Mouse (Mus musculus) erythroblast, embryonic 14.5 days (primary cell): ENCODE results near the gene Dennd5b. TPM values are rescaled to one million over a fixed set of nuclear protein-coding genes. Genes with fewer than 3 reads are reported as not detected.
A peak's percentile ranks its signal among the peaks of the same experiment; 100 is the strongest.
"Not testable (repeated sequence)": the region's sequence is repeated elsewhere in the genome, so short reads cannot be mapped to it uniquely, and the experiment has no call there.

Experiments
- H3K27me3 ChIP-seq: 2 replicates; pipeline ENCODE4 v1.6.1; 2012; ENCODE audit warnings: inconsistent platforms; ENCODE audit not compliant: control insufficient read depth
- H3K36me3 ChIP-seq: 2 replicates; pipeline ENCODE4 v1.6.1; 2012; ENCODE audit warnings: mild to moderate bottlenecking, inconsistent platforms; ENCODE audit not compliant: control insufficient read depth
- H3K4me1 ChIP-seq: 2 replicates; pipeline ENCODE4 v1.6.1; 2012; ENCODE audit warnings: inconsistent platforms; ENCODE audit not compliant: control insufficient read depth
- H3K4me3 ChIP-seq: replicated peaks from 2 replicates; pipeline ENCODE3; 2012; ENCODE audit warnings: moderate library complexity, mild to moderate bottlenecking, inconsistent platforms
- H3K9me3 ChIP-seq: 2 replicates; pipeline ENCODE4 v1.6.1; 2012; ENCODE audit warnings: low read length, inconsistent platforms, mixed read lengths; ENCODE audit not compliant: control insufficient read depth
- GATA1 ChIP-seq: IDR thresholded peaks from 2 replicates; pipeline ENCODE4 v1.6.1; 2012; ENCODE audit warnings: low read length, inconsistent platforms, mixed read lengths
- TAL1 ChIP-seq: IDR thresholded peaks from 3 replicates; pipeline ENCODE4 v1.6.1; 2012; ENCODE audit warnings: low read length, inconsistent platforms, mixed read lengths
- polyA plus RNA-seq: library from polyadenylated mRNA; stranded (reverse); fragments of >175 nt; gene quantifications from 2 replicates; pipeline ENCODE4 v1.2.3, GENCODE M21; 2012

Dennd5b gene
- polyA plus RNA-seq, 1 experiment: 0.01 TPM

- no peak for TF ChIP-seq GATA1
- no peak for TF ChIP-seq TAL1
- Histone ChIP-seq H3K27me3 (no peaks in the 10 kb centered on the region), H3K4me1 (peaks cover 40% of the 10 kb centered on the region), H3K9me3 (no peaks in the 10 kb centered on the region), H3K4me3 (peak within 1 kb of the TSS; percentile 86), H3K36me3 (no peaks in the 10 kb centered on the region; the same call in none of the 2 replicates)
Observed at GRCm38 (mm10) chr6:148946409-148946742, 155.1 kb downstream of the Dennd5b start, which contains the start of gene Sinhcaf. Gene Sinhcaf, minus strand, starts transcription at chr6:148946467.

- H3K4me1 ChIP-seq: peaks cover 40% of the 10 kb centered on the region
- H3K9me3 ChIP-seq: no peaks in the 10 kb centered on the region
- no peaks in the 10 kb centered on the region for H3K27me3 ChIP-seq
- TF ChIP-seq GATA1 (no peak), TAL1 (no peak)
- H3K36me3 ChIP-seq: no peaks in the 10 kb centered on the region; the same call in none of the 2 replicates
- peak overlapping the region; percentile 86 for H3K4me3 ChIP-seq
Observed at GRCm38 (mm10) chr6:148945509-148946408, 155.7 kb downstream of the Dennd5b start.

GRCm38 (mm10) chr6:148944767-148945508, 156.5 kb downstream of the Dennd5b start:
- peak overlapping the region; percentile 86 for H3K4me3 ChIP-seq
- H3K4me1 ChIP-seq: peaks cover 40% of the 10 kb centered on the region
- H3K36me3 ChIP-seq: no peaks in the 10 kb centered on the region; the same call in none of the 2 replicates
- no peak for TF ChIP-seq GATA1
- no peak for TF ChIP-seq TAL1
- H3K9me3 ChIP-seq: no peaks in the 10 kb centered on the region
- no peaks in the 10 kb centered on the region for H3K27me3 ChIP-seq

- TF ChIP-seq GATA1 (no peak), TAL1 (no peak)
- Histone ChIP-seq H3K4me1 (peaks cover 40% of the 10 kb centered on the region), H3K27me3 (no peaks in the 10 kb centered on the region), H3K36me3 (no peaks in the 10 kb centered on the region; the same call in none of the 2 replicates), H3K4me3 (peak overlapping the region; percentile 86), H3K9me3 (no peaks in the 10 kb centered on the region)
Observed at GRCm38 (mm10) chr6:148944344-148944766, 157.1 kb downstream of the Dennd5b start.

GRCm38 (mm10) chr6:148943695-148944094, 157.8 kb downstream of the Dennd5b start:
- TF ChIP-seq TAL1 (no peak), GATA1 (no peak)
- no peaks in the 10 kb centered on the region for H3K9me3 ChIP-seq
- H3K4me3 ChIP-seq: peak overlapping the region; percentile 86
- H3K27me3 ChIP-seq: no peaks in the 10 kb centered on the region
- H3K36me3 ChIP-seq: peaks cover 2% of the 10 kb centered on the region
- H3K4me1 ChIP-seq: peaks cover 40% of the 10 kb centered on the region

GRCm38 (mm10) chr6:148942406-148942805, 159.1 kb downstream of the Dennd5b start:
- Histone ChIP-seq H3K4me1 (peaks cover 44% of the 10 kb centered on the region), H3K27me3 (no peaks in the 10 kb centered on the region), H3K4me3 (no peak overlapping the region), H3K9me3 (no peaks in the 10 kb centered on the region), H3K36me3 (peaks cover 2% of the 10 kb centered on the region)
- TF ChIP-seq GATA1: no peak
- TF ChIP-seq TAL1: no peak

- Histone ChIP-seq H3K9me3 (no peaks in the 10 kb centered on the region), H3K27me3 (no peaks in the 10 kb centered on the region), H3K4me1 (peaks cover 41% of the 10 kb centered on the region), H3K4me3 (no peak overlapping the region), H3K36me3 (peaks cover 2% of the 10 kb centered on the region)
- TF ChIP-seq TAL1 (no peak), GATA1 (no peak)
Observed at GRCm38 (mm10) chr6:148941880-148942279, 159.6 kb downstream of the Dennd5b start.

- H3K9me3 ChIP-seq, H3K36me3 ChIP-seq, H3K27me3 ChIP-seq, H3K4me3 ChIP-seq: not testable (repeated sequence)
- H3K4me1 ChIP-seq: peaks cover 30% of the 10 kb centered on the region
Observed at GRCm38 (mm10) chr6:148940383-148940782, 161.1 kb downstream of the Dennd5b start.

Other genes starting within 250 kb of the Dennd5b start
- 0.07 and 0.41 TPM in 2 replicates for gene Caprin2, start 205.4 kb downstream of the Dennd5b start, polyA plus RNA-seq
- gene Sinhcaf, start 155.2 kb downstream of the Dennd5b start, polyA plus RNA-seq: 0.11 and 0.23 TPM in 2 replicates
- not detected in 2 replicates for gene Gm10203, start 28.5 kb upstream of the Dennd5b start, polyA plus RNA-seq
- 0.11 and 0.18 TPM in 2 replicates for gene Etfbkmt, start 38.2 kb upstream of the Dennd5b start, polyA plus RNA-seq
- 0.16 and 0.22 TPM in 2 replicates for gene Amn1, start 87.0 kb upstream of the Dennd5b start, polyA plus RNA-seq
- gene Resf1, start 207.7 kb upstream of the Dennd5b start, polyA plus RNA-seq: 0.14 and 0.28 TPM in 2 replicates